Mouse (Mus musculus) thymus, postnatal 10 days (tissue): Measurements from ENCODE around the gene Anapc1.
A peak's percentile ranks its signal among the peaks of the same experiment; 100 is the strongest.
"Not testable (repeated sequence)": the region's sequence is repeated elsewhere in the genome, so short reads cannot be mapped to it uniquely, and the experiment has no call there.

Source experiments
- DNase-seq, 2 experiments: peaks; one replicate each; pipeline ENCODE4 v3.0.0; 2021; ENCODE audit warnings: low spot score in 2 of 2

The Anapc1 gene

DNA sequence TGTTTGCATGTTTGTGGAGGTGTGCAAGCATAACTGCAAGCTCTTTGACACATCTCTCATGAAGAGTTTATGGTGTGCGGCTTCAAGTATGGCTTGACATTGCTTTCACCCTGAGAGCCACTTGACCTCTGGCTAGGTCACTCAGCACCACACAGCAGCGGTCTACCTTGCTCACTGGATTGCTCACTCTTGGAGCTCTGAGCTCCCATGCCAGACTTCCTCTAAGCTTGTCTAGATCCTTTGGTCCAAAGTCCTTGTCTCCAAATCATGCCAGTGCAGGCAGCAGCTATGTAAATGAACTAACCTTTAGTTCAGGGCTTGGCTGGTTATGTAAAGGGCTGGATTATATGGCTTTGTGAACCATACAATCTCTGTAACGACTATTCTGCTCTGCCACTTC, 9.2 kb upstream of the Anapc1 start:
- DNase-seq = no peak

DNA sequence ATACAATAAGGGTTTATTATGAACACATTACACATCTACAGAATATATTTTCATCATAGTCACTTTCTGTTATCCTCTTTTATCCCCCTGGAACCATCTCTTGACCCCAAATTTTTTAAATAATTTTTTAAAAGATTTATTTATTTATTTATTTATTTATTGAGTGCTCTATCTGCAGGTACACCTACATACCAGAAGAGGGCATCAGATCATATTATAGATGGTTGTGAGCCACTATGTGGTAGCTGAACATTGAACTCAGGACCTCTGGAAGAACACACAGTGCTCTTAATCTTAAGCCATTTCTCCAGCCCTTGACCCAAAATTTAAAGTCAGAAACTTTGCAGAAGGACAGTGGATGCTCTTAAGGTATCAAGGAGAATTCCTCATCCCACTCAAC, 7.4 kb upstream of the Anapc1 start:
- no peak for DNase-seq

DNA sequence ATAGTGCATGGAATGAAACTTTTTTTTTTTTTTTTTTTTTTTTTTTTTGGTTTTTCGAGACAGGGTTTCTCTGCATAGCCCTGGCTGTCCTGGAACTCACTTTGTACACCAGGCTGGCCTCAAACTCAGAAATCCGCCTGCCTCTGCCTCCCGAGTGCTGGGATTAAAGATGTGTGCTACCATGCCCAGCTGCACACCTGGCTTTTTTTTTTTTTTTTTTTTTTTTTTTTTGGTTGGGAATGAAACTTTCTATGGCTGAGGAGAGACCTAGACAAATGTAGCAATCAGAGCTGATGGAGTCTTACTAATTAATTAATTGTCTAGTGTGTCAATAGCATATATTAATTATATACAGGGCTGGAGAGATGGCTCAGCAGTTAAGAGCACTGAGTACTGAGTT, 6.6 kb upstream of the Anapc1 start:
- not testable (repeated sequence) for DNase-seq

DNA sequence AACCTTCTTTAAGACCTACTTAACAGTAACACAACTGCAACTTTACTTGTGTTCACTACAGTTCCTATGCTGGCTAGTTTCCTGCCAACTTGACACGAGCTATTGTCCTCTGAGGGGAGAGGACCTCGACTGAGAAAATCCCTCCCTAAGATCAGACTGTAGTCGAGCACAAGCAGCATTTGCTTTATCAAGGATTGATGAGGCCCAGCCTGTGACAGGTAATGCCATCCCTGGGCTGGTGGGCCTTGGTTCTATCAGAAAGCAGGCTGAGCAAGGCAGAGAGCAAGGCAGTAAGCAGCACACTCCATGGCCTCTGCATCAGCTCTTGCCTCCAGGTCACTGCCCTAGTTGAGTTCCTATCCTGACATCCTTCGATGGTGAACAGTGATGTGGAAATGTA, 6.0 kb upstream of the Anapc1 start:
- no peak for DNase-seq

DNA sequence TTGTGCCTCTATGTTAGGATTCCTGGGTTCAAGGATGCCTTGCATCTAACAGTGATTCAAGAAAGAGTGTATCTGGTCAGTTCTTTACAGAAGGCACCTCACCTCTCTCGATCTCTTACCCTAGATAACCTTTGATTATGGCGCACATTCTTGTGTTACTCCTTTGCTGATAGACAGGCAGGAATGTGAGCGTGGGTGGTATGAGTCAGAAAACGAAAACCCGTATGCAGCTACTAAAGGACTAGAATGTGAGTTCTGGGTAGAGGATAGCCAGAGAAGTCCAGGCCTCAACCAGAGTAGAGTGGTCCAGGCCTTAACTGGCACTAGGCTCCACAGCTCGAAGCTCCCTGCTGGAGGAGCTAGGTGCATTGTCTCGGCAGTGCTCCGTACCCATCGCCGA, 5.6 kb upstream of the Anapc1 start:
- no peak for DNase-seq

DNA sequence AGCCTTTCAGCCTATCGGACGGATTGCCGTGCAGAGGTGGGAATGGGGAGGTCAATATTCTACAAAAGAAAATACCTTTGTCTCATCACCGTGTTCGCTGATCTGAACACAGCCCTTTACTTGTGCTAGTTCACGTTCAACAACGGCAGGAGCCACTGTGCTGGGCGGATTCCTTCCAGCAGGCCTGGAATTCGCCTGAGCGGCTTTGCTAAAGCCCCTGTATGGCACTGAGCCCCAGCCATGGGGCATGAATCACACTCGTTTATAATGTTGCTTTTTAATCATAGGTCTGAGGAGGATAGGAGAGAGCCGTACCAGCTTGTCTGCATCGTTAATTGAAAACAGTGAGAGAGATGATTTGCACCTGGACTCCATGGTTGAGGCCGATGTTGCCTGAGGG, 5.1 kb upstream of the Anapc1 start:
- DNase-seq = no peak

DNA sequence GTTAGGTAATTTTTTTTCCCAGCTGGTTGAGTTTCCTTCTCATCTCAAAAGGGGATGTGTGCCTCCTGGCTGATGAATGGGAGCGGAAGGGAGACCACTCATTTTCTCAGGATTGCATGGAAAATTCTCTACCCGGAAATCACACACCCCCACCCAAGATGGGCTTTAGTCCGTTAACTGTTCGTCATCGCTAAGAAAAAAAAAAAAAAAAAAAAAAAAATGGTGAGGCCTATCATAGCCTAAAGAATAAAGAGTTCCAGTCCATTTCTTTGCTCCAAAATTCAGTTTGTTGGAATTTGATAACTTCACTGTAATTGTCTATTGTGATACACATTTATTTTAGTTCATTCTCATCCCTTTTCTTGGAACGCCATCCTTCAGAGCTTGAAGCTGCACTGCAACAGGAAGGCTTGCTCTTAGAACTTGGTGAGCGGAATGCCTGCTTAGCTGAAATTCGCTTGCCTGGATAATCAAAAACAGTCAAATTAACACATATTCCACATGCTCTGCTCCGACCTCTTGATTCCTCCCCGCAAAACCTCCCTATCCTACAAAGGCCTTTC, 448 bp upstream of the Anapc1 start:
- no peak for DNase-seq

DNA sequence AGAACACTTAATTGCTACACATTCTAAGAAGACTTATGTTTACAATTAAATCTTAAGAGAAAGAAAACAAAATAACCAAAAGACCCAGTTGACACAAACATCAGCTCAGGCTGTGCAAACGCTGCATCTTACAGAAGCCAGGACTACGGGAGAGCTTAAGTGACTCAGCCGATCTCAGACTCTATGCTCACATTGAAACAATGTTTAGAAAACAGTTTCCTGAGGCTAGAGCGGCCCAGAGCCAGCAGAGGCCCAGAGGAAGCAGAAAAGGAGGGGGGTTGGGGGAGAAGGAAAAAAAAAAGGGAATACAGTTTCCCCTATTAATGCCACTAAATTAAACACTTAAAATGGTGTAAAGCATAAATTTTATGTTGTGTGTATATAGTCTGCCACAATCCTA, 6.5 kb downstream of the Anapc1 start:
- no peak for DNase-seq

DNA sequence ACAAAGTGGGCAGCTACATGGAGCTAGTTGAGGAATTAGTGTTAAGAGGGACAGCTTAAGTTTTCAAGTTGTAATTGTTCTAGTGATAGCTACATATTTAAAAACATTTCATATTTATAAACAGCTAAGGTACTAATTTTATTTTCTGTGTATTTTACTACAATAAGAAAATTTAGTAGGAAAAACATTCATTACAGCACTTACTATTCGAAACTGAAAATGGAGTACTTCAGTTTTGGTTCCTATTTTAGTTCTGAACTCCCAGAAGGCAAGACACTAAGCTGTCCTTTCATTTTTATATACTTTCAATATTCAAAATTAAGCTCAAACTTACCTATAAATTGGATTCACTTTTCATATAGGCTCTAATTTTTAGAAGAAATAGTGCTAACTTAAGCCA, 66.6 kb downstream of the Anapc1 start:
- no peak for DNase-seq

DNA sequence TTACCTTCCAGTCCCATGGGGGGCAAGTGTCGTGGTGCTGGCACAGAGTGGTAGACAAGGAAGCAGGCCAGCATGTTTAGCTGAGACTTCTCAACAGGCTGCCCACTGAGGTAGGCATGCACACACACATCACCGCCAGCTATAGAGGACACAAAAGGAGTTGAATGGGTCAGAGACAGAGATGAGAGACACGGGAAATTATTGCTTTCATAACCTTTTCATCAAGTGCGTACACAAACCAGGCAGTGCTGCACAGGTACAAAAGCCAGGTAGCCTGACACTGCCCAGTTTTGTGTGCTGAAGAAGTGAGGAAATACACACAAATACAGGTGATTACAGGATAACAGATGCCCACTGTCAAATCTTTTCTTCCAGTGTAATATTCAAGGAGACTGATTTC, 71.8 kb downstream of the Anapc1 start:
- DNase-seq = no peak

DNA sequence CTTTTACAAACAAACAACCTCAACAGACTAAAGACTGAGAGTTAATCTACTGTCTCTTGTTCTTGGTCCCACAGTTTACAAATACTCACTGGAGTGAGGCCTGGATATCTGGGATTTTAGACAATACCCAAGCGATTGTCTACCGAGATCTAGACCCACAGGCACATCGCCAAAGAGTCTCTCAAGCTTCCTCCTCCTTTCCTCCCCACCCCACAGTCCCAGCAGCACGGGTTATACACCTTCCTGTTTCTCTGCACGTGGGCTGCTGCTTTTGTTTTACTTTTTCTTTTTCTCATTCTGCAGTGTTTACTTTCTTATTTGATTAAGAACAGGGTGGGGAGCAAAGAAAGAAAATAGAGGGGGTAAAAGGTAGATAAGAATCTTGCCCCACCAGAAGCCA, 73.8 kb downstream of the Anapc1 start:
- no peak for DNase-seq

DNA sequence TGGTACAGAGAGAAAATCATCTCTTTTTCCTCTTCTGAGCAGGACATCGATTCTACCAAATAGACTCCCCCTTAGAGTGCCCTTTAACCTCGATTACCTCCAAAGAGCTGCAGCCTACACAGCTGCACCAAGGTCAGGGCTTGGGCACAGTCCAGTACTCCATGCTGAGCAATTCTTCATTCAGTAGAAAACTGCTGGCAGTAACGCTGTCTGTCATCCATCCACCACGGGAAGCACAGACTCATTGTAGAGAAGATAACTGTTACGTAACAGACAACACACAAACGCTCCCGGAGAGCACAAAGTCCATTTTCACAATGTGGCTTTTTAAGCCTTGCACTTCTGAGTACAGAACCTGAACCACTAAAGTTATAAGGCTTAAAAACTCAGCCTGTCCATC, 74.9 kb downstream of the Anapc1 start:
- no peak for DNase-seq

DNA sequence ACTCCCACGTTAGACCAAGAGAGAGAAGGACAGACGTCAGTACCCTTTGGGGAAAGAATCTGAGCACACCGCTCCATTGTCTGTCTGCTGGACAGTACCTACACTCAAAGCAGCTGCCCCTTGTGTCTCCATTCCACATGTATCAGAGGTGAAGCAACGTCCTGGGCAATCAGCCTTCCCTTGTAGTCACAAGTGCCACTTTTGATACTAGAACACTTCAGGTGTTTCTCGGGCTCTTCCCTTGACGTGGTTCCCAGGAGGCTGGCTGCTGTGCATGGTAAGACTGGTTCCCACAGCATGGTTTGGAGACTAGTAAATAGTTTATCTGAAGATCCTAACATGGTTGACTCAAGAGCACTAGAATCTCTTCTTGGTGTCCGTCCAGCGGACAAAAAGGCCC, 76.0 kb downstream of the Anapc1 start:
- no peak for DNase-seq

DNA sequence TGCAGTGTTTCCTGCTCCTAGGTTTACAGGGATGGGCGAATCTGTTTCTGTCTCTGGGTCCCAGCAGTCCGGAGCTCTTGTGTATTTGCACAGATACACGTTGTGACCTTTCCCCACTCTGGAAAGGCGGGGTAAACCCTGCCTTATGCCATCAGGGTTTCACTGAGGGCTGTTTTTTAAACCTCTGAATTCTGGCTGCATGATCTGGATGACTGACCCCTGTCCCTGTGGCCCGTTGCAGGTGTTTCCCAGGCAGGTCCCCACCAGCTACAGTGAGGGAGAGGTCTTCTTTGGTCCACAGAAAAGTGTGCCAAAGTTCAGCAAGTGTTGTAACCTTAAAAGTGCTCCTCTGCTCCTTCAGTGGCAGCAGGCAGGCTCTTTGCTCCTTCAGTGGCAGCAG, 77.9 kb downstream of the Anapc1 start:
- no peak for DNase-seq

DNA sequence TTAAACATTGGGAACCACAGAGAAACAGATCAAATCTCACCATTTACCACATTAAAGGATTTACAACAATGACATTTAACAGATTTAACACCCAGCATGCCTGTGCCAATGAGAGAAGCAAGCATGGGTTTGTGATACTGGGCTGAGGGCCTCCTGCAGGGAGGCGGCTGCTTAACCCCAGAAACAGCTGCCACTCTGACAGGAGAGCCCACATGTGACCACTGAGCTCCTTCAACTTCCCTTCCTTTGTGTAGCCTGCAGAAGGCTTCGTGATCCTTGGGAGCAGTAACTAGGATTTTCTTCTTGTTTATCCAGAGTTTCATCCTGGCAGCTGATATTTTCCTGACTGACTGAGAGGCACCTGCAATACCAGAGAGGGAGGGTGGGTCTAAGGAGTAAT, 85.7 kb downstream of the Anapc1 start:
- DNase-seq = no peak

DNA sequence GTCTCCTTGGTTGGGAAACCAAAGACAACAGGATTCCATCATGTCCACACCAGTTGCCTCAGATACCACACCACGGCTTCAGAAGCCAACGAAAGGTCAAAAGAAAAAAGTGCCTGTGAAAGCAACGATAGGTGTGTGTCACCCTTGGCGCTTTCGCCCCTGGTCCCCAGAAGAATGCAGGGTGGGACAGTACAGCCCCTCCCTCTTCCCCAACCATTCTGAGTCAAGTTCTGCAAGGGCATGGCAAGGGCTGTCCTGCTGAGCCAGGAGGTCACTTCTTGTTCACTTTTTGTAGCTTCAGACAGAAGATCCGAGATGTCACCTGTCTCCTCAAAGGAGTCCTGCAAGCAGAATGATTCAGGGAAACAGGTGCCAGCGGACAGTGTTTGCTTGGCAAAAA, 94.9 kb downstream of the Anapc1 start:
- DNase-seq = no peak

DNA sequence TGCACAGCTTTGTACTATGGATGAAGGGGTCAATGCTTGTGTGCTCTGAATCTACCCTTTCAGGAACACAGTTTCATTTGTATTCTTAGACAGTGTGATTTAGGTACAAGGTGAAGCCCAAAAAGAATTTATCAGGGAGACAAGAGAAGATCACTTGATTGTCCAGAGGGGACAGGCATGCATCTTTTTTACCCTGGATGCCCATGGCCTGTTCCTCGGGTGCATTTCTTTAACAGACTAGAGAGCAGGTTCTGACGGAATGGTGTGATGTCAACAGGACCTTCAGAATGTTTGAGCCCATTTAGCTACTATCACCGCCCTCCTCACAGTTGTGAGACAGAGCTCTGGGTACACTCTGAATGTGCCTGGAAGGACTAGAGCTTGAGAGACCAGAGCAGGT, 96.3 kb downstream of the Anapc1 start, which contains the start of gene Spdye4c:
TSS of gene Spdye4c (plus strand) at position 301 of the 400 bp plus-strand sequence.
- DNase-seq = no peak

DNA sequence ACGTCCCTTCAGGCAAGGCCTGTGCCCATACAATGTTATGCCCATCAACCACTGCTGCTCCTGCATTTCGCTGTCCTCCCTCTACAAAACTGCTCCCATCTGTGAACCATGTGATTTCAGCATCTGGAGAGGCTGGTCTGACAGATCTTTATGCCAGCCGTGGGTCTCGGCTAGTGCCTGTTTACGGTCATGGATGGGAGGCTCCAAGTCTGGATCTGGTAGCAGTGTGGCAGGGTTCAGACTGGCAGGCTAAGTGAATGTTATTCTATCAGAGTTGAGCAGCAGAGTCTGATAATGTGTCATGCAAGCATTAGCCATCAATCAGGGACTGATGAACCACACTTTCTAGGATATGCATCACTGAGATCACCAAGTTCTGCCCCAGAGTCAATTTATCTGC, 104.3 kb downstream of the Anapc1 start:
- no peak for DNase-seq

DNA sequence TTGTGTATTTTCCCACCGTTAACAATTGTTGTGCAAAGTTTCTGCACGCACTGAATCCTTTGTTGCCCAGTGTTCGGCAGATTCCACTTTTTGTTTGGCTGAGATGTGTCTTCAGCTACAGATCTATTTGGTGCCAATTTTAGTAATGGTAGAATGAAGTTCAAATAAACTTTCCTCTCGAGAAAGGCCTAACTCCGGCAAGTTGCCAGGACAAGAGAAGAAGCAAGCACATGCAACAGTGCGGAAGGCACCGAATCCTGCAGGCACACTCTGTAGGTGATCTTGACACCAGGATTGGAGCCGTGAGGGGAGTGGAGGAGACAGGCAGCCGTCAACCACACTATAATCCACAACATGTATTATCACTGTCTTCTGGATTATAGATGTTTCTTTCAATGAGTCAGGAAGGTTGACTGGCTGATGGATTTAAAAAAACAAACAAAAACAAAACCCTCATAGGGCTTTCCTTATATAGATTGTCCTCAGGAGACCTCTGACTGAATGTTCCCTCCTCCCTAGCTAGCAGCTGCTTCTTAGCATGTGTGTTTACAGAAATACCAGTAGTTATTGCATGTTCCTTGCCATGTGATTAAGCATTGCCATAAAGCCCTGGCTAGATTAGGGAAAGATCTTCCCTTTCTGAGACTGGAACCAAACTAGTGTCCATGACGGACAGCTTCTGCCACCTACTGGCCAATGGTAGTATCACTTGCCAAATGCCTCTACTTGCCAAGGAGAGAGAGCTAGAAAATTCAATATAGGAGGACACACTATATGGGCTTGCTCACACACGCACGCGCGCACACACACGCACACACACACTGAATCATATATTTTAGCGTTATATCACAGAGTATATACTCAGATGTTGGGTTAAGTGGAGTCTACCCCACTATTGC, 114.2 kb downstream of the Anapc1 start:
- peak; percentile 44 to 78 for DNase-seq

DNA sequence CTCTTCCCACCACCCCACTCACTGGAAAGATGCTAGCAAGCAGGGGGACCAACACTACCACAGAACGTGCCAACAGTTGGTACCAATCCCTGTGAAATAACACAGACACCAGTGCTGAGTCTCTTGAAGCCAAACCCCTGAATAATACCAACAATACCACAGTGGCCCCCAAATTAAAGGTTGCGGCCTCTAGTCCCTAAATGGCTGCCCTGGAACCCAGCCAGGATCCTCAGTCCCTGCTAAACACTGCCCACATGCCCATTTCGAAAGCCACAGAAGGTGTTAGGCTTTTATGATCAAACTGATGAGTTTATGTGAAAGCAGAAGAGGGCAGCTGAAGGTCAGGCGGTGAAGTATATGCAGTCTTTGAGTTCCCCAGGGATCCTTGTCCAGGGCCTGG, 116.2 kb downstream of the Anapc1 start:
- DNase-seq = no peak

DNA sequence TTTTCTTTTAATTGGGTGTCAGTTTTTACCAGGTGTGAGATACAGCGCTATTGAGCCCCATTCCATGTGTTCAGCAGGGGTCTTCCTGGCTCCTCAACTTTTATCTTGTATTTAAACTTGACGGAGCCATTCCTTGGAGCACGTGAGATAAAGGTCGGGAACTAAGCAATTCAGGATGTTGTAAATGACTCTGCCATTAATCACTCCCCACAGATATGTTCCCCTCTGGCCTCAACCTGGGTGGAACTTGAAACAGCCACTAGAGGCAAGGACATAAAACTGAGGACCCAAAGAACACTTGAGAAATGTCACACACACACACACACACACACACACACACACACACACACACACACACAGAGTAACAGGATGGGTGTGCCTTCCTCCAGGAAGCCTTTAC, 118.7 kb downstream of the Anapc1 start:
- DNase-seq = no peak

DNA sequence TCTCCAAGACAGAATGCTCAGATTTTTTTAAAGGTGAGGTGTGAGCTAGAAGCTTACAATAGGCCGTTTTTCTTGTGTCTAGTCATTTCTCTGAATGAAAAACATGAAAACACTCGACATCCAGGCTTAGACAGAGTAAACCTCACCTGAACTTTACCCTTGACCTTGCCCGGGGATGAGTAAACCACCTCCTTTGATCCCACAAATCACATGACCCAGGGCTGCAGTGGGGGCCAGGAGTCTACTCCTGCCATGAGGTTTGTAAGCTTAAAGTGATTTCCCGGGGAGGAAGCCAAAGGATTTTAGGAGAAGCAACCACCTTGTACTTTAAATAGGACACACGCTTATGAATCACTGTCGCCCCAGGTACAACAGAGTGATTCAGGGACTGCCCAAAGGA, 119.2 kb downstream of the Anapc1 start:
- DNase-seq = no peak

DNA sequence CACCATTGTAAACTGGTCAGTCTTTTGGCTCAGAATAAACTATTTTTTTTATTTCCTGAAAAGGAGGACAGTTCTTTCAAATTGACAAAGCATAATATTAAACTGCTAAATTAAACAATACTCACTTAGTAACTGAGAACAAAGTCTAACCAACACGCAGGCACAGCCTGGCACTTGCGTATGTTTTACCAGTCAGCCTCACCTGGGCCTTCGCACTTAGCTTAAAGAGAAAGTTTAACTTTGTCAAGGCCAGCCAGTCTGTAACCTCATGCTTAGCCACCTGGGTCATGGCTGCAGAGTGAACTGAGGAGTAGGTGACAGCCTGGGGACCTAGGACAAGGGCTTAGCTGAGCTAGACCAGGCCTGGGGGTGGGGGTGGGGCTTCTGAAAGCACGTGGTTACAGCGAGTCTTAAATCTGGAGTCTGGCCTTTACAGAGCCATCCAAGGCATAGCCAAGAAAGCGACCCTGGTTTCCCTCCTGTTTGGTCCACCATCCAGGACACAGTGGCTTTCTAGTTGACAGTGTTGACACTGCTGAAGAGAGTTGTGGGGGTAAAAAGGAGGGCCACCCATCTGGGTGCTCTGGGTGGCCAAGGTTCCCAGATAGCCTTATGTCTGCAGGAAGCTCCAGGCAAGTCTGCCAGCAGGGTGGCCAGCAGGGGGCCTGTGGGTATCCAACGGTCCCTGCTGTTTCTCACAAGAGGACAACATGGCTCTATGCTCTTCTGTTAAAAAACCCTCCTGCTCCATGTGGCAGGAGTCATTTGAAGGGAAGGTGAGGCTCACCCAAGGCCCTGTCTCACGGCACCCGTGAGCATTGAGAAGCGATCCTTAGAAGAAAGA, 120.7 kb downstream of the Anapc1 start:
- peak in 1 of 2 experiments; percentile 21 for DNase-seq
